Mouse (Mus musculus) testis, adult 2 months (tissue): Measurements from ENCODE around the gene 9530077C05Rik. TPM values are rescaled to one million over a fixed set of nuclear protein-coding genes. Genes with fewer than 3 reads are reported as not detected.

ENCODE experiments used
- H3K27ac ChIP-seq: fragments of 200-500 bp; 2 replicates; pipeline ENCODE4 v1.5.1; 2012; ENCODE audit warnings: low read depth, low read length; ENCODE audit not compliant: control insufficient read depth, insufficient read depth
- H3K27me3 ChIP-seq: fragments of 200-500 bp; 2 replicates; pipeline ENCODE4 v1.6.1; 2012; ENCODE audit warnings: mild to moderate bottlenecking, low read length, moderate library complexity; ENCODE audit not compliant: control insufficient read depth, insufficient read depth
- H3K36me3 ChIP-seq: fragments of 200-500 bp; 2 replicates; pipeline ENCODE4 v1.6.1; 2012; ENCODE audit warnings: mild to moderate bottlenecking, low read length; ENCODE audit not compliant: control insufficient read depth, insufficient read depth
- H3K4me1 ChIP-seq: fragments of 200-500 bp; 2 replicates; pipeline ENCODE4 v1.6.1; 2012; ENCODE audit warnings: low read length; ENCODE audit not compliant: control insufficient read depth, insufficient read depth
- H3K4me3 ChIP-seq: fragments of 200-500 bp; 2 replicates; pipeline ENCODE4 v1.5.1; 2012; ENCODE audit warnings: low read depth, mild to moderate bottlenecking, low read length, moderate library complexity, mixed read lengths; ENCODE audit not compliant: control insufficient read depth
- CTCF ChIP-seq: fragments of 200-500 bp; IDR thresholded peaks from 2 replicates; pipeline ENCODE4 v1.5.1; 2012; ENCODE audit warnings: low read depth, mild to moderate bottlenecking, inconsistent platforms, low read length, moderate library complexity; ENCODE audit not compliant: control insufficient read depth, insufficient read depth, insufficient replicate concordance
- POLR2A ChIP-seq: fragments of 200-500 bp; IDR thresholded peaks from 2 replicates; pipeline ENCODE4 v1.6.1; 2012; ENCODE audit warnings: low read depth, mild to moderate bottlenecking, inconsistent platforms, low read length, moderate library complexity; ENCODE audit not compliant: control insufficient read depth
- polyA plus RNA-seq: library from polyadenylated mRNA; depleted of rRNA; stranded (reverse); fragments of >200 nt; gene quantifications from 2 replicates; pipeline ENCODE4 v1.2.3, GENCODE M21; 2012

The 9530077C05Rik gene
- polyA plus RNA-seq, 1 experiment = 43.0 TPM

DNA sequence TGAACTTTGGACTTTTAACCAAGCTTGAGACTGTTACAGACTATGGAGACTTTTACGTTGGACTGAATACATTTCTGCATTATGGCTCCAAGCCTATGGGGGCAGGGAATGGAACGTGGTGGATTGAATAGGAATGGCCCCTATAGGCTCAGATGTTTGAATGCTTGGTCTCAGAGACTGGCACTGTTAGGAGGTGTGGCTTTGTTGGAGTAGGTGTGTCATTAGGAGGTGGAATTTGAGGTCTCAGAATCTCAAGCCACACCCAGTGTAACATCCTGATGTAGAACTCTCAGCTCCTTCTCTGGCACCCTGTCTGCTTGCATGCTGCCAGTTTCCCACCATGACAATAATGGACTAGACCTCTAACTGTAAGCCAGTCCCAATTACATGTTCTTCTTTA, 21.9 kb downstream of the 9530077C05Rik start:
- no peak overlapping the region for H3K27ac ChIP-seq
- peaks cover 1% of the 10 kb centered on the region for H3K36me3 ChIP-seq
- H3K27me3 ChIP-seq = no peaks in the 10 kb centered on the region
- TF ChIP-seq POLR2A (no peak), CTCF (no peak)
- H3K4me1 ChIP-seq = no peaks in the 10 kb centered on the region
- no peak overlapping the region for H3K4me3 ChIP-seq

DNA sequence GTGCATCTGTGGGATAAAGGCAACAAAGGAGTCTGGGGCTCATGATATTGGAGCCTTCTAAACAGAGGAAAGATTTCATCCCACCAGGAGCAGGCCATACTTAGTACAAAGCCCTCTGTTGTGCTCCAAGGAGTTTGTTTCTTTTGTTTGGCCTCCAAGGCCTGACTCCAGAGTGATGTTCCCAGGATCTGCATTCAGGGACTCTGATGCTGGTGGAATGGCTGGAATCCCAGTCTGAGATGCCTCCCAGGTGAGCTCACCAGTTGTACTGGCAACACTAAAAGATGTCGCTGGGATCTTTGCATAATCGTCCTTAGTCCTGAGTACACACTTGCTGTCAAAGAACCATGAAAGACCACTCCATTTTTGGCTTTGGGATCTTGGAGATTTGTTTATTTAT, 22.8 kb downstream of the 9530077C05Rik start:
- Histone ChIP-seq H3K36me3 (peaks cover 2% of the 10 kb centered on the region), H3K27ac (no peak overlapping the region), H3K4me3 (no peak overlapping the region), H3K4me1 (no peaks in the 10 kb centered on the region), H3K27me3 (no peaks in the 10 kb centered on the region)
- TF ChIP-seq POLR2A = no peak

DNA sequence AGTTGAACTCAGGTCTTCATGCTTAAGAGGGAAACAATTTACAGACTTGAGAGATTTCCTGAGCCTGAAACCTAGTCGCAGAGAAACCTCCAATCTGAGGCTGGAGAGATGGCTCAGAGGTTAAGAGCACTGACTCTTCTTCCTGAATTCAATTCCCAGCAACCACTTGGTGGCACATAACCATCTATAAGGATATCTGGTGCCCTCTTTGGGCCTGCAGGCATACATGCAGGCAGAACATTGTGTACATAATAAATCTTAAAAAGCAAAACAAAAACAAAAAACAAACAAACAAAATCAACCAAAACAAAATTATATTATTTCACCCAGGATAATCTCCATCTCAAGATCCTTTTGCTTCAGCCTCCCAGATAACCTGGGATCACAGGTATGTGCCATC, 27.5 kb downstream of the 9530077C05Rik start:
- no peaks in the 10 kb centered on the region for H3K4me1 ChIP-seq
- no peak overlapping the region for H3K27ac ChIP-seq
- TF ChIP-seq CTCF (no peak), POLR2A (no peak)
- H3K36me3 ChIP-seq = peaks cover 3% of the 10 kb centered on the region
- H3K27me3 ChIP-seq = no peaks in the 10 kb centered on the region
- no peak overlapping the region for H3K4me3 ChIP-seq

DNA sequence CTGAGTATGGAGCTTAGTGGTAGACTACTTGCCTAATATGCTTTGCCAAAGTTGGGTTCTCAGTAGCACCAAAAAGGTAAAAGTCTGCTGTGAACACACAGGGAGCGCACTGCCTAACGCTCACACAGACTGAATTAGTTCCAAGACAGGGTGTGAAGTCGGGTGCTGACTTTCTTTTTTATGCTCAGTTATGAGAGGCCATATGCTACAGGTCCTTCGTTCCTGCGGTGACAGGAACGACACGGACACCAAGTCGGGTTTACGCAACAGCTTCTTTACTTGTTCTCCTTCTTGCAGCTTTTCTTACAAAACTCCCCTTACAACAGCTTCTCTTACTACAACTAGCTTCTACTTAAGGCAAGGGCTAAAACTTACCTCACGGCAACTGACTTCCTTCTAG, 31.8 kb downstream of the 9530077C05Rik start:
- Histone ChIP-seq H3K4me3 (no peak overlapping the region), H3K36me3 (peaks cover 2% of the 10 kb centered on the region; the same call in 1 of the 2 replicates), H3K27me3 (no peaks in the 10 kb centered on the region), H3K4me1 (no peaks in the 10 kb centered on the region), H3K27ac (no peak overlapping the region)
- TF ChIP-seq CTCF = no peak
- TF ChIP-seq POLR2A = no peak

DNA sequence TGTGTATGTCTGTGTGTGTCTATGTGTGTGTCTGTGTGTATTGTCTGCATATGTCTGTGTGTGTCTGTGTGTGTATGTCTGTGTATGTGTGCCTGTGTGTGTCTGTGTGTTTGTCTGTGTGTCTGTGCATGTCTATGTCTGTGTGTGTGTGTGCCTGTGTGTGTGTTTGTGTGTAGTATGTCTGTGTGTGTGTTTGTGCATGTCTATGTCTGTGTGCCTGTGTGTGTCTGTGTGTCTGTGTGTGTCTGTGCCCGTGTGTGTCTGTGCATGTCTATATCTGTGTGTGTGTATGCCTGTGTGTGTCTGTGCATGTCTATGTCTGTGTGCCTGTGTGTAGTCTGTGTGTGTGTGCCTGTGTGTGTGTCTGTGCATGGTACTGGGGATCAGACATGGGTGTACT, 33.8 kb downstream of the 9530077C05Rik start:
- H3K4me1 ChIP-seq = no peaks in the 10 kb centered on the region
- TF ChIP-seq POLR2A (no peak), CTCF (no peak)
- H3K27me3 ChIP-seq = no peaks in the 10 kb centered on the region
- H3K4me3 ChIP-seq = no peak overlapping the region
- no peak overlapping the region for H3K27ac ChIP-seq
- H3K36me3 ChIP-seq = no peaks in the 10 kb centered on the region; the same call in 1 of the 2 replicates

DNA sequence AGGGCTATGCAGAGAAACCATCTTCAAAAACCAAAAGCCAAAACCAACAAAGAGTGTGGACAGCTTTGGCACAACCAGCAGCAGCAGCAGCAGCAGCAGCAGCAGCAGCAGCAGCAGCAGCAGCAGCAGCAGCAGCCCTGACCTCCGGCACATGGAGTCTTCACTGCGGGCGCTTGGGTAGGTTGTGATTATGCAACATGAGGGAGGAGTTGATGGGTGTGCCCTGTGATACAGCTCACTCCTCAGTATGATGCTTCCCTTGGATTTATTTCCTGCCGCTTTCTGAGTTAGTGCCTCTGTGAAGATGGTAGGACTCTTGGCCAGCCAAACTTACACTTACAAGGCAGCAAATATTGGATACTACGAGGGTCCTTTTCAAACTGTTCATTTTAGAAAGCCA, 35.9 kb downstream of the 9530077C05Rik start:
- Histone ChIP-seq H3K4me3 (no peak overlapping the region), H3K27ac (no peak overlapping the region), H3K36me3 (no peaks in the 10 kb centered on the region; the same call in 1 of the 2 replicates), H3K27me3 (no peaks in the 10 kb centered on the region), H3K4me1 (no peaks in the 10 kb centered on the region)
- TF ChIP-seq POLR2A (no peak), CTCF (no peak)

DNA sequence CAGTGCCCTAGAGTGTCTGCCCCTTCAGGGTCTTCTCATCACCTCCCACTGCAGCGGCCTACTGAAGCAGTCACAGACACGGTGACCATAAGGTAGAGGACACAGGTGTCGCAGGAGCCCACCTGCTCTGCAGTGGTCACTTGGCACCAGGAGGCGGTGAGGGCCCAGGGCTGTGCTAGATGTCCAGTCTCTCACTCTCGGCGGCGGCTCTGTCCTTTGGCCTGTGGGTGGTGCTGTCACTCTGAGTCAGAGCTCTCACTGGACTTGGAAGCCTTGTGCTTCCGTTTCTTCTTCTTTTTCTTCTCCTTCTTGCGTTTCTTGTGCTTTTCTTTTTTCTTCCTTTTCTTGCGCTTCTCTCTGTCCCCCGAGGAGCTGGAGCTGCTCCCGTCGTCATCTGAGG, 37.1 kb downstream of the 9530077C05Rik start:
- H3K27ac ChIP-seq = no peak overlapping the region
- no peaks in the 10 kb centered on the region; the same call in 1 of the 2 replicates for H3K36me3 ChIP-seq
- H3K4me1 ChIP-seq = no peaks in the 10 kb centered on the region
- TF ChIP-seq CTCF (no peak), POLR2A (no peak)
- H3K4me3 ChIP-seq = no peak overlapping the region
- no peaks in the 10 kb centered on the region for H3K27me3 ChIP-seq

DNA sequence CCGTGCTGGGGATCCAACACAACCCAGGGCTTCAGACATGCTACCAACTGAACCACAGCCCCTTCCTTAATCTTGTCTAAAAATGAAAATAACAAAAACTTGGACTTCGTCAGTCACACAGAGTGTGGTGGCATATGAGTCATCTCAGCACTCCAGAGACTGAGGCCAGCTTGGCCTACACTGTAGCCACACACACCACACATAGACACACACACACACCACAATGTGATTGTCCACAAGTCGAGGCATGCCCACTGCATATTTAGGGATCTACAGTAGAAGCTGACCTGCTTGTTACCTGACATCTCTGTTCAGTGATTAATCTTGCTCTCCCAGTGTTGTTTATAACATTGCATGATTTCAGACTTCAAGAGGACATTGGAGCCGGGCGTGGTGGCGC, 37.9 kb downstream of the 9530077C05Rik start:
- TF ChIP-seq POLR2A = no peak
- TF ChIP-seq CTCF = no peak
- no peak overlapping the region for H3K4me3 ChIP-seq
- no peak overlapping the region for H3K27ac ChIP-seq
- no peaks in the 10 kb centered on the region for H3K27me3 ChIP-seq
- no peaks in the 10 kb centered on the region; the same call in 1 of the 2 replicates for H3K36me3 ChIP-seq
- no peaks in the 10 kb centered on the region for H3K4me1 ChIP-seq
